Mouse (Mus musculus): Measurements from ENCODE around the gene Cdc37l1.

The Cdc37l1 gene

GRCm38 (mm10) chr19:29049401-29050075 is 59.4 kb downstream of the Cdc37l1 start:
- DNase-seq: no peak

GRCm38 (mm10) chr19:29050186-29050980 is 60.2 kb downstream of the Cdc37l1 start:
- DNase-seq: no peak

- DNase-seq: no peak
Observed at GRCm38 (mm10) chr19:29052786-29053185, 62.6 kb downstream of the Cdc37l1 start.

GRCm38 (mm10) chr19:29054594-29054993 is 64.4 kb downstream of the Cdc37l1 start:
- no peak for DNase-seq

GRCm38 (mm10) chr19:29055469-29055868 is 65.3 kb downstream of the Cdc37l1 start:
- no peak for DNase-seq

- no peak for DNase-seq
Observed at GRCm38 (mm10) chr19:29058741-29059140, 68.6 kb downstream of the Cdc37l1 start.

- no peak for DNase-seq
Observed at GRCm38 (mm10) chr19:29059688-29060087, 69.5 kb downstream of the Cdc37l1 start.

GRCm38 (mm10) chr19:29060299-29060698 is 70.1 kb downstream of the Cdc37l1 start:
- DNase-seq: no peak

- no peak for DNase-seq
Observed at GRCm38 (mm10) chr19:29063009-29063408, 72.9 kb downstream of the Cdc37l1 start.

- peak; percentile 99 for DNase-seq
Observed at GRCm38 (mm10) chr19:29063577-29064363, 73.6 kb downstream of the Cdc37l1 start.

GRCm38 (mm10) chr19:29064451-29065102 is 74.4 kb downstream of the Cdc37l1 start:
- no peak for DNase-seq

GRCm38 (mm10) chr19:29066981-29067471 is 76.9 kb downstream of the Cdc37l1 start:
- no peak for DNase-seq

- no peak for DNase-seq
Observed at GRCm38 (mm10) chr19:29069195-29069594, 79.0 kb downstream of the Cdc37l1 start.

- peak; percentile 55 for DNase-seq
Observed at GRCm38 (mm10) chr19:29074802-29075201, 84.7 kb downstream of the Cdc37l1 start.
